Mouse (Mus musculus): ENCODE data around the gene Ksr2. TPM values are rescaled to one million over a fixed set of nuclear protein-coding genes. Genes with fewer than 3 reads are reported as not detected.

The Ksr2 gene
- polyA plus RNA-seq, 1 experiment from 2014 or later = 0.72 TPM

DNA sequence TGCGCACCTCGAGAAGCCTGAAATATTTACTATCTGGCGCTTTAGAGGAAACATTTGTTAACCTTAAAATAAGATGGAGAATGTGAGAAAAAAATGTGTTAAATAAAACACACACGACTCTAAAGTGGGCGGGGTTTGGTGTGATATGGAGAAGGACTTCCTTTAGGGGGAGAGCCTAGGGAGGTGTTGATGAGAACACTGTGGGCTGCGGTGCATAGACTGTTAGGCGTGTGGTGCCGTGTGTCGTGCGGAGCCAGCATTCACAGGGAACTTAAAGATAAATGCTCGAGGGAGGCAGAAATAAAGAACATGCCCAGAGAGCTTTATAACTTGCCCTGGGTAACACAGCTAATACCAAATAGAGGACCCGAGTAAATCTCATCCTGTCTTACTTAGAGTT is 101.6 kb downstream of the Ksr2 start:
- H3K79me2 ChIP-seq (ENCODE audit: inconsistent target) = no peaks in the 10 kb centered on the region
- 93% methylated on average over 12 of the region's 12 CpGs for WGBS (ENCODE audit: missing documents)

DNA sequence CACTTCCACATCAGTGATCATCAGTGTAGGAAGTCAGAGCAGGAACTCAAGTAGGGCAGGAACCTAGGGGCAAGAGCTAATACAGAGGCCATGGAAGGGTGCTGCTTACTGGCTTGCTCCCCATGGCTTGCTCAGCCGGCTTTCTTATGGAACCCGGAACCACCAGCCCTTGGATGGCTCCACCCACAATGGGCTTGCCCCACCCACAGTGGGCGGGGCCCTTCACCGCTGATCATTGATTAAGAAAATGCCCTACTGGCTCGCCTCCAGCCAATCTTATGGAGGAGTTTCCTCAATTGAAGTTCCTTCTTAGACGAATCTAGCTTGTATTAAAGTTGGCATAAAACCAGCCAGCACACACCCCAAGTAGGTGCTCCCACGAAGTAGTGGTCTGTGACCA is 102.1 kb downstream of the Ksr2 start:
- Histone ChIP-seq H3K79me2 (ENCODE audit: inconsistent target) (no peaks in the 10 kb centered on the region), H3K36me3 (ENCODE audit: inconsistent target) (no peaks in the 10 kb centered on the region), H3K4me3 (ENCODE audit: inconsistent target) (no peak overlapping the region), H3K27ac (no peak overlapping the region)
- WGBS (ENCODE audit: missing documents) = 79% methylated on average over 7 of the region's 7 CpGs

More for the DNA sequence above, 101.6 kb downstream of the Ksr2 start:
- H3K4me3 ChIP-seq (ENCODE audit: inconsistent target) = no peak overlapping the region
- no peak overlapping the region for H3K27ac ChIP-seq
- no peaks in the 10 kb centered on the region for H3K36me3 ChIP-seq (ENCODE audit: inconsistent target)

DNA sequence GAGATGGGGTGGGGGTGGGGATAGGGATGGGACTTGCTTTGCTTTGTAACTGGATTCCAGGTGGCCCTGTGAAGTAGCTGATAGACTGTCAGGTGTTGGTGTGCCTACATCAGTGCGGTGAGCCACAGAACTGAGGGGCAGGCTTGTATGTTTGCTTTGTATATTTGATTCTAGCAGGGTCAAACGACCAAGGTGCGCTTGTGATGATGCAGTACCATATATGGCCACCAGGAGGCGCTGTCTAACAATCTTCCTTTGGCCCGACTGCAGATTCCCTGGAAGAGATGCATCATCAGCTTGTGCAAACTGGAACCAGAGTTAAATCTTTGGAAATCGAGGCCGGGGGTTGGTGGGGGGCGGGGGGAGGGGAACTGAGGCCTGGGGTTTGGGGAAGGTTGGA is 102.8 kb downstream of the Ksr2 start:
- Histone ChIP-seq H3K79me2 (ENCODE audit: inconsistent target) (no peaks in the 10 kb centered on the region), H3K27ac (no peak overlapping the region), H3K4me3 (ENCODE audit: inconsistent target) (no peak overlapping the region), H3K36me3 (ENCODE audit: inconsistent target) (no peaks in the 10 kb centered on the region)
- WGBS (ENCODE audit: missing documents) = 8% methylated on average over 6 of the region's 8 CpGs

DNA sequence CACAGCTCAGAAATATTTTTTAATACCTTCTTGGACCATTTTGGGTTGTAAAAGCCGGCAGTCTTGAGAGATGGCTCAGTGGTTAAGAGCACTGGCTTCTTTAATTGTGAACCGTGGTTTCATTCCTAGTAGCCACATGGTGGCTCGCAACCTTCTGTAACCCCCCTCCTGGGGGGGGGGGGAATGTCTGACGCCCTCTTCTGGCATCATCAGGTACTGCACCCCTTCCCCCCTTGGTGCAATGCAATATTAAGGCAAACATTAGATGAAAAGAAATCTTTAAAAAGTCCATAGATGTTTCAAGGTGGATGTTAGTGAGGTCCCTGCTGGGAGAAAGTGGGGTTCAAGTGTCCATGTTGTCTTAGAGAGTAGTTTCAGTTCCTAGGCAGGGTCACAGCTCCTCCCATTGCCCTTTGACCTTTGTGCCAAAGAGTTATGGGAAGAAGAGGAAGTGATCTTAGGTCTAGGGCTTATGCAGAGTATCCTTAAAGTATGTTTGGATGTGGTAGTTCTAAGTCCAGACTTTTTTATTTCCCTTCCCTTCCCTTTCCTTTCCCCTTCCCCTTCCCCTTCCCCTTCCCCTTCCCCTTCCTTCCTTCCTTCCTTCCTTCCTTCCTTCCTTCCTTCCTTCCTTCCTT is 106.2 kb downstream of the Ksr2 start:
- Histone ChIP-seq H3K4me3 (ENCODE audit: inconsistent target) (no peak overlapping the region), H3K79me2 (ENCODE audit: inconsistent target) (no peaks in the 10 kb centered on the region), H3K36me3 (ENCODE audit: inconsistent target) (no peaks in the 10 kb centered on the region), H3K27ac (no peak overlapping the region)
- WGBS (ENCODE audit: missing documents) = 63% methylated on average over 4 of the region's 4 CpGs

DNA sequence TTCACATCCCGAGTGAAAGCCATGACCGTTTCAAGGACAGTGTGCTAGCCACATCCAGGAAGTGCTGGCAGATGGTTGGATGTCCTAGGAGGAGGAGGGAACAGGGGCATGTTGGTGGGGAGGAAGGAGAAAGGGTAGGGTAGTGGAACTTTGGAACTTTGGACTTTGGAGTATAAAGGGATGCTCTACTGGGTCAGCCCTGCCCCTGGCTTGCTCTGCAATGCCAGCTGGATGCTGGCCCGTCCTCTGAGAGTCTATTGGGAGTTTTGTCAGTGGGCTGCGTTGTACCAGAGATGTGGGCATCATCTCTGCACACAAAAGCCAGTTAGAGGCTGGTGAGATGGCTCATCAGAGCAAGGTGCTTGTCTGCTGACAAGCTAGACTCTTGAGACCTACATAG is 107.4 kb downstream of the Ksr2 start:
- H3K79me2 ChIP-seq (ENCODE audit: inconsistent target) = no peaks in the 10 kb centered on the region
- H3K36me3 ChIP-seq (ENCODE audit: inconsistent target) = no peaks in the 10 kb centered on the region
- no peak overlapping the region for H3K27ac ChIP-seq
- 68% methylated on average over 4 of the region's 4 CpGs for WGBS (ENCODE audit: missing documents)
- no peak overlapping the region for H3K4me3 ChIP-seq (ENCODE audit: inconsistent target)

DNA sequence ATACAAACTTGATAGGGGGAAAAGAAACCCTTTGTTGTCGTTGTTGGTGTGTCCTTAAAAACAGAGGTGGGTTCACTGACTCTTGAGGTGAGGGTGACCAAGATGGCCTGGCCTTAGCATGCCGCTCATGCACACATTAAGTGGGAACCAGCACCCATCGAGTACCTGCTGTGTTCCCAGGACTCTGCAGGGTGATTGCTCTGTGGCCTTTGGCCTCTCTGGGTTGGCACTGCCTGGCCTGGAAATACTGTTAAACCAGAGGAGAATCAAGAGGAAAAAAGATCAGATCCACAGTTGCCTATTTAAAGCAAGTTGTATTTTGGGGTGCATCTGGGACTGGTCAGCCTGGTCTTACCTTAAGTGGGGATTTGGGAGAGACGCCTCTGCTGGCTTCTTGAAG is 107.9 kb downstream of the Ksr2 start:
- no peaks in the 10 kb centered on the region for H3K79me2 ChIP-seq (ENCODE audit: inconsistent target)
- no peak overlapping the region for H3K4me3 ChIP-seq (ENCODE audit: inconsistent target)
- H3K36me3 ChIP-seq (ENCODE audit: inconsistent target) = no peaks in the 10 kb centered on the region
- H3K27ac ChIP-seq = no peak overlapping the region
- 98% methylated on average over 4 of the region's 4 CpGs for WGBS (ENCODE audit: missing documents)

DNA sequence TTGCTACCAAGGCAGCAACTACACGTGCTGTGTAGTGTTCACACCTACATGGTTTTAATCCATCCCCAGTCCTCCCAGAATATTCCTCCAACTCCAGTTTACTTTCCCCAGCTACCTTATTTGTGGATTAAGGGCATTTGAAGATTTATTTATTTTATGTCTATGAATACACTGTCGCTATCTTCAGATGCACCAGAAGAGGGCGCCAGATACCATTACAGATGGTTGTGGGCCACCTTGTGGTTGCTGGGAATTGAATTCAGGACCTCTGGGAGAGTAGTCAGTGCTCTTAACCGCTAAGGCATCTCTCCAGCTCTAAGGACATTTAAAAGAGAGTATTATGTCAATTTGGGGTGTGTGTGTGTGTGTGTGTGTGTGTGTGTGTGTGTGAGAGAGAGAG is 108.7 kb downstream of the Ksr2 start:
- Histone ChIP-seq H3K36me3 (ENCODE audit: inconsistent target) (no peaks in the 10 kb centered on the region), H3K79me2 (ENCODE audit: inconsistent target) (no peaks in the 10 kb centered on the region), H3K4me3 (ENCODE audit: inconsistent target) (no peak overlapping the region), H3K27ac (no peak overlapping the region)
- 77% methylated on average over 4 of the region's 4 CpGs for WGBS (ENCODE audit: missing documents)

DNA sequence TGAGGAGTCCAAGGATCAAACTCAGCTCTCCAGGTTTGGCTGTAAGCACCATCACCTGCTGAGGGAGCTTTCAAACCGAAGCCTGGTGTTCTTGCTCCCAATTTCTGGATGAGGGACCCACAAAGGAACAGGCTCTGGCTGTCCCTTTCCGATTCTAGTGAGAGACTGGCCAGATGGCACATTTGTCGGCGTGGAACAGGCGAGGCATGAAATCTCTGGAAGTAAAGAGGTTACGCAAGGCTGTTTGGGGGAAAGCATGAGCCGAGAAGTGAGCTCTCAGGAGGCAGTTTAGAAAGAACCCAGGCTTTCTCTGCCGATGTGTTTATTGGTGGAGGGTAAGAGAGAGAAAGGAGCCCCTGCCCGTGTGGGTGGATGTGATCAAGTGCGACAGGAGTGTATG is 109.2 kb downstream of the Ksr2 start:
- Histone ChIP-seq H3K27ac (no peak overlapping the region), H3K36me3 (ENCODE audit: inconsistent target) (no peaks in the 10 kb centered on the region), H3K4me3 (ENCODE audit: inconsistent target) (no peak overlapping the region), H3K79me2 (ENCODE audit: inconsistent target) (no peaks in the 10 kb centered on the region)
- 73% methylated on average over 9 of the region's 10 CpGs for WGBS (ENCODE audit: missing documents)

DNA sequence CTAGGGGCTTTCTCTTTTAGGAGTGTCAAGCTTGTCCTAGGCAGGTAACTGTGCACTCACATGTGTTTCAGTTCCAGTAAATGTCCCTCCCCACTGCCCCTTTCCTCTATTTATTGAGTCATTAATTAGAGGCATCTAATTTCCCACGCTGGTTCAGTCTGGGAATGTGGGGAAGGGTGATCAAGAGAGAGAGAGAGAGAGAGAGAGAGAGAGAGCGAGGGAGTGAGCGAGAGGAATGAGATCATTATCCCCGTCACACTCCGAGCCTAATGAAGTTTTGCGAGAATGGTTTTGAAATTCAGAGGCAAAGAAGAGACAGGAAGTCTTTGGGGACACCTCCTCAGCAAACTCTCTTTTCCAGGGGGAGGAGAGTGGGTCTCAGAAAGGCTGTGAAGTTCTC is 117.2 kb downstream of the Ksr2 start:
- H3K36me3 ChIP-seq (ENCODE audit: inconsistent target) = no peaks in the 10 kb centered on the region
- 75% methylated on average over 6 of the region's 6 CpGs for WGBS (ENCODE audit: missing documents)
- H3K4me3 ChIP-seq (ENCODE audit: inconsistent target) = no peak overlapping the region
- no peak overlapping the region for H3K27ac ChIP-seq
- no peaks in the 10 kb centered on the region for H3K79me2 ChIP-seq (ENCODE audit: inconsistent target)

DNA sequence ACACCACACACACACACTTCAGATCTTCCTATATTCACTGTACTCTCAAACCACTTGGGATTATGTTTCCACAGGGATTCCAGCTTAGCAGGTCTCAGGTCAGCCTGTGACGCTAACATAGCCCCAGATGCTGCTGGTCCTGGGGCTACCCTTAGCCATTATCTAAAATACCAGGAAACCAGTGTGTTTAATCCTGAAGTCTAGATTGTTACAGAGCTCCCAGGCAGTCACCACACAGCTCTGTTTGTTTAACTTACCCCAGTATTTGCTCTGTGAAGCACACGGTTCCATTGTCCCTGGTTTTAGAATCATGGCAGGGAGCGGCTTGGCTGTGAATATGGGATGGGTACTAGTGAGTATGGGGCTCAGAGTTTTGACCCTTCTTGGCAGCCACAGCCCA is 125.4 kb downstream of the Ksr2 start:
- Histone ChIP-seq H3K36me3 (ENCODE audit: inconsistent target) (no peaks in the 10 kb centered on the region), H3K27ac (no peak overlapping the region), H3K4me3 (ENCODE audit: inconsistent target) (no peak overlapping the region), H3K79me2 (ENCODE audit: inconsistent target) (no peaks in the 10 kb centered on the region)
- 92% methylated on average over 3 of the region's 3 CpGs for WGBS (ENCODE audit: missing documents)

DNA sequence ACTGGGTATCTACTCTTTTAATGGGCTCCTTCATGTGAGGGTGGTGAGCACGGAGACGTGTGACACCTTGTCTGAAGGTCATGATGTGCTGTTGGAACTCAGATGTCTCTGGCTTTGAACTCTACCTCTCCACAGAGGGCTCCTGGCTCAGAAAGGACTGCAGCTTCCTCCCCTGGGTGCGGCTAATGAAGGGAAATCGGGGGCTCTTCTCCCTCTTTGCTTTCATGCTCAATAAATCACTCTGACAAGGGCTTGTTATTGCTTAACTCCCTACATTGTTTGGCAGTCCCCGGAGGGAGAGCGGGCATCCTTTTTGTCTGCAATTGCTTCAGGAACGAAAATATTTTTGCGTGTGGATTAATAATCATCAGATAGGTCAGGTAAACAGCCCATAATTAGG is 127.9 kb downstream of the Ksr2 start:
- Histone ChIP-seq H3K36me3 (ENCODE audit: inconsistent target) (no peaks in the 10 kb centered on the region), H3K79me2 (ENCODE audit: inconsistent target) (no peaks in the 10 kb centered on the region), H3K27ac (no peak overlapping the region), H3K4me3 (ENCODE audit: inconsistent target) (no peak overlapping the region)
- WGBS (ENCODE audit: missing documents) = 59% methylated on average over 8 of the region's 8 CpGs

DNA sequence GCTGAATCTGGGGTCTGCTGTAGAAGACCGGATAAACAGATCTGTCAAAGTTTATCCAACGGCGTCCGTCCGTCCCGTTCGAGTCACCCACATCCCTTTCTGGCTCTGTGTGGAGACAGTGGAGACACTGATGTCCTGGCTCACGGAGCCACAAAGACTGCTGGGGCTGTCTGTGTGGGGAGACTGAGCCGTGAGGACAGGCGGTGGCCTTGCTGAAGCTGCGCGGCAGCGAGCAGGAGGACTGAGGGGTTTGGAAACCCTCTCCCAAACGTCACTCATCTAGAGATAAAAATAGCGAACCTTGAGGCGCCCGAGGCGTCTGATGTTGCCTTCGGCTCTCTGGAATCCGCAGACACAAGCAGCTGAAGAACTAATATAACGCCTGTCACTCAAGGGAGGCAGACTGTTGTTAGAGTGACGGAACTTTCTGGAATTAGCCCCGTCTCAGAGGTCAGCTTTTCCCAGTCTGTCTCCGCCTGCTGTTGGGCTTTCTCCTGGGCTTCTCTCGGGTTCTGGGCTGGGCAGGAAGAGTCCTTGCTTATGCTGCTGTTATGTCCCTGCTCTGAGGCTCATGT is 133.0 kb downstream of the Ksr2 start:
- 83% methylated on average over 24 of the region's 25 CpGs for WGBS (ENCODE audit: missing documents)
- H3K27ac ChIP-seq = no peak overlapping the region
- no peaks in the 10 kb centered on the region for H3K36me3 ChIP-seq (ENCODE audit: inconsistent target)
- H3K79me2 ChIP-seq (ENCODE audit: inconsistent target) = no peaks in the 10 kb centered on the region
- H3K4me3 ChIP-seq (ENCODE audit: inconsistent target) = no peak overlapping the region

DNA sequence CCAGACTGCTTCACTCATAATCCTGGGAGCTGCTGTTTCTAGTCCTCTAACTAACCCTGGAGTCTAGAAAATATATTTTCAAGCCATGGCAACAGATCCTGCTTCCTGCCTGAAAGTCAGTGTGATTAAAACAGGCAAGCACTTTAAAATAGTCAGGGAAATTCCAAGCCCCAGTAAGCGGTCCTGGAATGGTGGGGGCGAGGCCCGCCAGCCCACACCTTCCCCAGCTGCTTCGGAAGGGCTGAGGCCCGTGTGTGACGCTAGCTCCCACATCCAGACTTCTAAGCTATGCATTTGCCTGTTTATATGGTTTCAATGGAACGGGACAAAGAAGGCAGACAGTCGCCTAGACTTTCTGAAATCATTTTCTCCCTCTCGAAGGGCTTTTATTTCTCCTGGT is 137.2 kb downstream of the Ksr2 start:
- H3K79me2 ChIP-seq (ENCODE audit: inconsistent target) = no peaks in the 10 kb centered on the region
- H3K27ac ChIP-seq = no peak overlapping the region
- no peak overlapping the region for H3K4me3 ChIP-seq (ENCODE audit: inconsistent target)
- no peaks in the 10 kb centered on the region for H3K36me3 ChIP-seq (ENCODE audit: inconsistent target)
- 84% methylated on average over 9 of the region's 9 CpGs for WGBS (ENCODE audit: missing documents)

DNA sequence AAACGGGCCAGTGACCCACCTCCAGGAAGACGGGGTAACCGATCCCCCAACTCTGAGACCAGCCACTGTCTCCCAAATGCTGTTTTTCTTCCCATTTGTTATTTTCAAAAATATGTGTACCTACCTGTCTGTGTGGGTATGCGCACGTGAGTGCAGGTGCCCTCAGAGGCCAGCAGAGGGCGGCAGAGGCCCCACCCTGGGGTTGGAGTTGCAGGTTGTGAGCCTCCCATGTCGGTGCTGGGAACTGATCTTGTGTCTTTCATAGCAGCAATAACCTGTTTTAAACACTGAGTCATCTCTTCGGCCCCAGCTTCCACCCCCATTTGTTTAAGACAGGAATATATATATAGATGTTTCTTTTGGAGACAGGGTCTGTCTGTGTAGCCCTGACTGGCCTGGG is 138.3 kb downstream of the Ksr2 start:
- no peak overlapping the region for H3K4me3 ChIP-seq (ENCODE audit: inconsistent target)
- H3K27ac ChIP-seq = no peak overlapping the region
- WGBS (ENCODE audit: missing documents) = 85% methylated on average over 8 of the region's 8 CpGs

DNA sequence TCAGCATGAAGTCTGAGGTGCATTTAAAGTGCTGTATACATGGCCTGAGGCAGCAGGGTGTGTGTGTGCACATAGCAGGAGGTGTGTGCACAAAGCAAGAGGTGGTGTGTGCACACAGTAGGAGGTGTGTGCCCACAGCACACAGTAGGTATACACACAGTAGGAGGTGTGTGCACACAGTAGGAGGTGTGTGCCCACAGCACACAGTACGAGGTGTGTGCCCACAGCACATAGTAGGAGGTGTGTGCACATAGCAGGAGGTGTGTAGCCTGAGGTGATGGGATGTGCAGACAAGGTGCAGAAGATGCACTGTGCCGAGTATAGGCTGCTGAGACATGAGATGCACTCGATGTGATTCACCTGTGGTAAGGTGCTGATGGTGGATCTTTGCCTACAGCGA is 140.7 kb downstream of the Ksr2 start:
- H3K4me3 ChIP-seq (ENCODE audit: inconsistent target) = no peak overlapping the region
- 88% methylated on average over 4 of the region's 4 CpGs for WGBS (ENCODE audit: missing documents)
- H3K36me3 ChIP-seq (ENCODE audit: inconsistent target) = no peaks in the 10 kb centered on the region
- H3K27ac ChIP-seq = no peak overlapping the region
- no peaks in the 10 kb centered on the region for H3K79me2 ChIP-seq (ENCODE audit: inconsistent target)

More for the DNA sequence above, 138.3 kb downstream of the Ksr2 start:
- H3K79me2 ChIP-seq (ENCODE audit: inconsistent target) = no peaks in the 10 kb centered on the region
- H3K36me3 ChIP-seq (ENCODE audit: inconsistent target) = no peaks in the 10 kb centered on the region

DNA sequence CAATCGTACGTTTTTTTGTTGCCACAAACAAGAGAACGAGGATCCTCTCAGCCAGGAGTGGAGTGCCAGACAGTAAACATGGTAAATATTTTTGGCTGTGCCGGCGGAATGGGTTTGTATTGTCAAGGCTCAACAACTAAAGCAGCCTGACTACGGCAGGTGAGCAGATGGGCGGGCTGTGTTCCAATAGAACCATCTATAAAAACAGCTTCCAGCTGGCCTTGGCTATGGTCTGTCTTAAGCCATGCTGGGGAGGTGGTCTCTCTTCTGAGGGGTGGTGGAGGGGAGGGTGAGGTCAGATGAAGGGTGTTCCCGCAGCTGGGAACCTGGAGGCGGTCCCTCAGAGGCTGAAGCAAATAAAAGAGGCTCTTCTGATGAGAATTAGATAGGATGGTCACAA is 142.8 kb downstream of the Ksr2 start:
- Histone ChIP-seq H3K4me3 (ENCODE audit: inconsistent target) (no peak overlapping the region), H3K79me2 (ENCODE audit: inconsistent target) (no peaks in the 10 kb centered on the region), H3K36me3 (ENCODE audit: inconsistent target) (no peaks in the 10 kb centered on the region), H3K27ac (no peak overlapping the region)
- WGBS (ENCODE audit: missing documents) = 91% methylated on average over 9 of the region's 9 CpGs

Measured in macrophage (primary cell).